Mouse (Mus musculus): ENCODE data around the gene Nab2. TPM values are rescaled to one million over a fixed set of nuclear protein-coding genes. Genes with fewer than 3 reads are reported as not detected.

Gene Nab2
- polyA plus RNA-seq, 2 experiments = 0.88 to 4.1 TPM

- no peaks in the 10 kb centered on the region for H3K36me3 ChIP-seq (replicated peaks; ENCODE audit: control insufficient read depth, insufficient read depth, low read depth)
- TF ChIP-seq CTCF (IDR thresholded peaks at IDR 0.05; ENCODE audit: low read depth) (no peak), EP300 (IDR thresholded peaks at IDR 0.05; ENCODE audit: low read depth) (no peak)
- WGBS (ENCODE audit: insufficient replicate concordance) = 31% methylated on average over 4 of the region's 4 CpGs
Measured at GRCm38 (mm10) chr10:127705783-127706182, 37.4 kb upstream of the Nab2 start.

GRCm38 (mm10) chr10:127704766-127705220 is 36.4 kb upstream of the Nab2 start, which contains the start of gene Myo1a:
Gene Myo1a (plus strand): TSS chr10:127705170.
- TF ChIP-seq CTCF (IDR thresholded peaks at IDR 0.05; ENCODE audit: low read depth) (peak; percentile 35; the same call in 1 of the 2 replicates), EP300 (IDR thresholded peaks at IDR 0.05; ENCODE audit: low read depth) (no peak)
- H3K9me3 ChIP-seq (ENCODE audit: control insufficient read depth, low read length) = no peaks in the 10 kb centered on the region
- H3K4me3 ChIP-seq (ENCODE audit: insufficient read depth in 1 of 2, low read depth in 2 of 2, low read length in 2 of 2) = no peak within 1 kb of the TSS
- H3K27ac ChIP-seq = no peak within 1 kb of the TSS
- no peak for ATAC-seq (ENCODE audit: insufficient read depth)
- DNase-seq (ENCODE audit: low read depth in 3 of 3, low spot score in 3 of 3) = no peak
- peaks cover 0 to 3% of the 10 kb centered on the region in 2 experiments; a peak in 2 of 4 replicates for H3K4me1 ChIP-seq (replicated peaks; ENCODE audit: control insufficient read depth in 2 of 2, insufficient read depth in 2 of 2, low read length in 1 of 2)
- WGBS (ENCODE audit: insufficient replicate concordance) = 6% methylated on average over 2 of the region's 2 CpGs
- H3K36me3 ChIP-seq (replicated peaks; ENCODE audit: control insufficient read depth, insufficient read depth, low read depth) = no peaks in the 10 kb centered on the region
- no peak within 1 kb of the TSS for H3K4me2 ChIP-seq (ENCODE audit: low read depth)
- no peaks in the 10 kb centered on the region for H3K27me3 ChIP-seq (ENCODE audit: control insufficient read depth, insufficient read depth, low read length)
- no peak within 1 kb of the TSS for H3K9ac ChIP-seq (replicated peaks)

More at GRCm38 (mm10) chr10:127705783-127706182, 37.4 kb upstream of the Nab2 start:
- Histone ChIP-seq H3K27ac (no peak overlapping the region), H3K4me3 (ENCODE audit: insufficient read depth in 1 of 2, low read depth in 2 of 2, low read length in 2 of 2) (no peak overlapping the region), H3K4me1 (replicated peaks; ENCODE audit: control insufficient read depth in 2 of 2, insufficient read depth in 2 of 2, low read length in 1 of 2) (peaks cover 0 to 3% of the 10 kb centered on the region in 2 experiments; a peak in 2 of 4 replicates), H3K27me3 (ENCODE audit: control insufficient read depth, insufficient read depth, low read length) (no peaks in the 10 kb centered on the region), H3K9me3 (ENCODE audit: control insufficient read depth, low read length) (no peaks in the 10 kb centered on the region), H3K4me2 (ENCODE audit: low read depth) (no peak overlapping the region), H3K9ac (replicated peaks) (no peak overlapping the region)
- DNase-seq (ENCODE audit: low read depth in 3 of 3, low spot score in 3 of 3) (no peak), ATAC-seq (ENCODE audit: insufficient read depth) (no peak)

- Histone ChIP-seq H3K9ac (replicated peaks) (no peak overlapping the region), H3K27ac (no peak overlapping the region), H3K9me3 (ENCODE audit: control insufficient read depth, low read length) (no peaks in the 10 kb centered on the region), H3K36me3 (replicated peaks; ENCODE audit: control insufficient read depth, insufficient read depth, low read depth) (no peaks in the 10 kb centered on the region), H3K4me2 (ENCODE audit: low read depth) (no peak overlapping the region), H3K4me1 (replicated peaks; ENCODE audit: control insufficient read depth in 2 of 2, insufficient read depth in 2 of 2, low read length in 1 of 2) (peaks cover 0 to 3% of the 10 kb centered on the region in 2 experiments; a peak in 2 of 4 replicates), H3K27me3 (ENCODE audit: control insufficient read depth, insufficient read depth, low read length) (no peaks in the 10 kb centered on the region), H3K4me3 (ENCODE audit: insufficient read depth in 1 of 2, low read depth in 2 of 2, low read length in 2 of 2) (no peak overlapping the region)
- DNase-seq (ENCODE audit: low read depth in 3 of 3, low spot score in 3 of 3) (no peak), ATAC-seq (ENCODE audit: insufficient read depth) (no peak)
- TF ChIP-seq EP300 (IDR thresholded peaks at IDR 0.05; ENCODE audit: low read depth) (no peak), CTCF (IDR thresholded peaks at IDR 0.05; ENCODE audit: low read depth) (no peak)
- WGBS (ENCODE audit: insufficient replicate concordance) = 50% methylated on average over 2 of the region's 2 CpGs
Measured at GRCm38 (mm10) chr10:127704293-127704692, 35.9 kb upstream of the Nab2 start.

DNA sequence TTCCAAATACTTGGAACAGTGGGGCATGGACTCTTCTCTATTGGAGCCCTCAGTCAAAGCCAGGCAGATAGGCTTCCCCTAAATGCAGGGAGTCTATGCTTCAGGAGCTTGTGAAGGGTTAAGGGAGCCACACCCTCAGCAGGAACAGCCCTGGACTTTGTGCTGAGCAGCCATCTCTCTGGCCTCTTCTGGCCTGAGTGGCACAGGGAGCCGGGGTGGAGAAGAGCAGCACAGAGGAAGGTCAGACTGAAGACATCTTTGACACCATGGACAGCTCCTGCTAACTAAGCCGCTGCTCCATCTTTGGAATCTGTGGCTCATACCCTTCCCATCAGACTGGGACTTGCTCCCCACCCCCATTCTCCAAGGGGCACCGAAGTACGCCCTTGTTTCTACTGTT is 34.9 kb upstream of the Nab2 start:
- no peaks in the 10 kb centered on the region for H3K9me3 ChIP-seq (ENCODE audit: control insufficient read depth, low read length)
- 37% methylated on average over 4 of the region's 4 CpGs for WGBS (ENCODE audit: insufficient replicate concordance)
- no peak overlapping the region for H3K4me3 ChIP-seq (ENCODE audit: insufficient read depth in 1 of 2, low read depth in 2 of 2, low read length in 2 of 2)
- no peak overlapping the region for H3K9ac ChIP-seq (replicated peaks)
- H3K27ac ChIP-seq = no peak overlapping the region
- peaks cover 3% of the 10 kb centered on the region; the same call in 1 of the 2 replicates for H3K36me3 ChIP-seq (replicated peaks; ENCODE audit: control insufficient read depth, insufficient read depth, low read depth)
- DNase-seq (ENCODE audit: low read depth in 3 of 3, low spot score in 3 of 3) = no peak
- ATAC-seq (ENCODE audit: insufficient read depth) = no peak
- TF ChIP-seq CTCF (IDR thresholded peaks at IDR 0.05; ENCODE audit: low read depth) (no peak), EP300 (IDR thresholded peaks at IDR 0.05; ENCODE audit: low read depth) (no peak)
- no peaks in the 10 kb centered on the region for H3K27me3 ChIP-seq (ENCODE audit: control insufficient read depth, insufficient read depth, low read length)
- H3K4me1 ChIP-seq (replicated peaks; ENCODE audit: control insufficient read depth in 2 of 2, insufficient read depth in 2 of 2, low read length in 1 of 2) = peaks cover 0 to 3% of the 10 kb centered on the region in 2 experiments; a peak in 2 of 4 replicates
- H3K4me2 ChIP-seq (ENCODE audit: low read depth) = no peak overlapping the region

DNA sequence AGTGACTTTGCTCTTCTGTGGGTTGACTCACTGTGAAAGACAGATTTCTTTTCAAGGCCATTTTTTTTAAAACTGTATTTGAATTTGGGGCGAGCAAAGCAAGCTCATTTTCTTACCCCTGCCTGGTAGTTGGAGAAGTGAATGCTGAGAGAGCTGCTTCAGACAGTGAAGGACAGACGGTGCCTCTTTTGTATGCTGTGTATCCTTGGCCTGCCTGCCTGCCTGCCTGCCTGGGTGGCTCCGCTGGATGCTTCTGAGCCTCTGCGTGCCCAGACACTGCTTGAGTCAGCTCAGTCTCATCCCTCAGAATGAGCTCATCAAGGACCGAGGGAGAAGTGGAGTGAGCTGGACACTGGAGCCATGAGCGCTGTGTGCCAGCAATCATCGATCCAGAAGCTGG is 30.6 kb upstream of the Nab2 start:
- no peak for DNase-seq (ENCODE audit: low read depth in 3 of 3, low spot score in 3 of 3)

More for the DNA sequence above, 30.6 kb upstream of the Nab2 start:
- no peak overlapping the region for H3K27ac ChIP-seq
- H3K4me1 ChIP-seq (replicated peaks; ENCODE audit: control insufficient read depth in 2 of 2, insufficient read depth in 2 of 2, low read length in 1 of 2) = peaks cover 0 to 2% of the 10 kb centered on the region in 2 experiments; a peak in 1 of 4 replicates
- TF ChIP-seq EP300 (IDR thresholded peaks at IDR 0.05; ENCODE audit: low read depth) (no peak), CTCF (IDR thresholded peaks at IDR 0.05; ENCODE audit: low read depth) (no peak)
- no peak overlapping the region for H3K4me2 ChIP-seq (ENCODE audit: low read depth)
- H3K9ac ChIP-seq (replicated peaks) = no peak overlapping the region
- H3K27me3 ChIP-seq (ENCODE audit: control insufficient read depth, insufficient read depth, low read length) = no peaks in the 10 kb centered on the region
- ATAC-seq (ENCODE audit: insufficient read depth) = no peak
- H3K4me3 ChIP-seq (ENCODE audit: insufficient read depth in 1 of 2, low read depth in 2 of 2, low read length in 2 of 2) = no peak overlapping the region
- H3K9me3 ChIP-seq (ENCODE audit: control insufficient read depth, low read length) = no peaks in the 10 kb centered on the region
- 80% methylated on average over 7 of the region's 7 CpGs for WGBS (ENCODE audit: insufficient replicate concordance)
- peaks cover 13% of the 10 kb centered on the region for H3K36me3 ChIP-seq (replicated peaks; ENCODE audit: control insufficient read depth, insufficient read depth, low read depth)

Data from liver, embryonic 14.5 days (tissue).